Mouse (Mus musculus) stomach, embryonic 14.5 days (tissue): ENCODE data around the gene Ncapd3. TPM values are rescaled to one million over a fixed set of nuclear protein-coding genes. Genes with fewer than 3 reads are reported as not detected.

ENCODE experiments used
- ATAC-seq: fragments of 200-750 bp; cut with Nextera tagmentation; 2 replicates; pipeline ENCODE4 v1.8.0; 2017; ENCODE audit warnings: low read depth, moderate TSS enrichment; ENCODE audit not compliant: insufficient number of reproducible peaks, insufficient read depth, low FRiP score
- H3K27ac ChIP-seq: fragments of 300-500 bp; sonication (generic); 2 replicates; pipeline ENCODE4 v1.5.1; 2014; ENCODE audit warnings: mild to moderate bottlenecking, low read length, moderate library complexity, mixed read lengths
- H3K27me3 ChIP-seq: fragments of 300-500 bp; sonication (generic); 2 replicates; pipeline ENCODE4 v1.6.1; 2014; ENCODE audit warnings: low read length, control low read depth, mixed read lengths; ENCODE audit not compliant: control insufficient read depth, insufficient read depth
- H3K36me3 ChIP-seq: fragments of 300-500 bp; sonication (generic); 2 replicates; pipeline ENCODE4 v1.6.1; 2014; ENCODE audit warnings: mild to moderate bottlenecking, control low read depth, low read length, moderate library complexity, mixed read lengths; ENCODE audit not compliant: control insufficient read depth, insufficient read depth
- H3K4me1 ChIP-seq: fragments of 300-500 bp; sonication (generic); 2 replicates; pipeline ENCODE4 v1.6.1; 2014; ENCODE audit warnings: low read length, control low read depth, mixed read lengths; ENCODE audit not compliant: control insufficient read depth, insufficient read depth
- H3K4me2 ChIP-seq: fragments of 300-500 bp; sonication (generic); replicated peaks from 2 replicates; pipeline ENCODE4 v1.6.1; 2014; ENCODE audit warnings: low read depth, low read length, control low read depth
- H3K4me3 ChIP-seq: fragments of 300-500 bp; sonication (generic); 2 replicates; pipeline ENCODE4 v1.5.1; 2014; ENCODE audit warnings: low read depth, low read length, control low read depth
- H3K9ac ChIP-seq: fragments of 300-500 bp; sonication (generic); replicated peaks from 2 replicates; pipeline ENCODE4 v1.6.1; 2014; ENCODE audit warnings: low read depth, mild to moderate bottlenecking, control low read depth, low read length, moderate library complexity, mixed read lengths
- H3K9me3 ChIP-seq: fragments of 300-500 bp; sonication (generic); 2 replicates; pipeline ENCODE4 v1.6.1; 2016; ENCODE audit warnings: low read depth, low read length, control low read depth; ENCODE audit not compliant: control insufficient read depth
- WGBS: fragments of 180-500 bp; shearing (Covaris S2); extraction: QIAGEN DNeasy Blood & Tissue Kit; methylation state at CpG from one replicate; pipeline ENCODE4 v1.1.7; 2014; 5-methylcytosine and 5-hydroxymethylcytosine counted together
- polyA plus RNA-seq: library from polyadenylated mRNA; unstranded; fragments of >200 nt; fragmentation: Nextera tagmentation; extraction: Ambion mirVana; gene quantifications from 2 replicates; pipeline ENCODE4 v1.2.1, GENCODE M21; 2014

The Ncapd3 gene
- polyA plus RNA-seq, 1 experiment from 2014 or later: 33.7 TPM

DNA sequence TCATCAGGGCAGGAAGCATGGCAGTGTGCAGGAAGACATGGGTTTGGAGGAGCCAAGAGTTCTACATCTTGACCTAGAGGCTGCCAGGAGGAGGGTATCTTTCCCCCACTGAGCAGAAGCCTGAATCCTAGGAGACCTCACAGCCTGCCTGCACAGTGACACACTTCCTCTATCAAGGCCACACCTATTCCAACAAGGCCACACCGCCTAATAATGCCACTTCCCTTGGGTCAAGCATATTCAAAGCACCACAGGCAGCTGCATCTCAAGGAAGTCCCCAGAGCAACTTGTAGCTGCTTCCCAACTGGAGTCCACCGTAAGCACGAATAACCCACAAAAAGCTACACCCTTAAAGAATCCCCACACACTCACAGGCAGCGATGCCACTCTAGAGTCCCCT, 92.1 kb downstream of the Ncapd3 start:
- Histone ChIP-seq H3K27ac (no peak overlapping the region), H3K36me3 (no peaks in the 10 kb centered on the region), H3K27me3 (no peaks in the 10 kb centered on the region), H3K9me3 (peaks cover 3% of the 10 kb centered on the region; the same call in 1 of the 2 replicates), H3K4me3 (no peak overlapping the region), H3K9ac (no peak overlapping the region), H3K4me2 (no peak overlapping the region), H3K4me1 (no peaks in the 10 kb centered on the region)
- no peak for ATAC-seq
- WGBS: 87% methylated on average over 4 of the region's 4 CpGs

DNA sequence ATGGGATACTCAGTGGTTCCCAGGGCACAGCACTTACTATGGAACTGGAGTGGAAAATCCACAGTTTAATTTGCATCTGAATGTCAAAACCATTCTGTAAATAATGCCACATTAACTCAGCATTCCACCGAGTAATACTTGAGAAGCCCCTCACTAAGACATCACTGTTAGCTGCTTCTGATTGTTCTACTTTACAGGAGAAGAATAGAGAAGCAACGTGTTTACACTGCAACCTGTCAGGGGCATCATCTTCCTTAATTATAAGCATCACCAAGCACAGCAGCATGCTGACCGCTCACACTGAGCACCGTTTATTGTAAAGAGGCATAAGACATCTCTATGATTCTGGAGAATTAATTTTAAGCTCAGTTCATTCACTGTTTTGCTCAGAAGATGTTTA, 93.0 kb downstream of the Ncapd3 start:
- Histone ChIP-seq H3K4me3 (no peak overlapping the region), H3K9me3 (peaks cover 5% of the 10 kb centered on the region; the same call in 1 of the 2 replicates), H3K27me3 (no peaks in the 10 kb centered on the region), H3K4me2 (no peak overlapping the region), H3K36me3 (no peaks in the 10 kb centered on the region), H3K27ac (no peak overlapping the region), H3K4me1 (no peaks in the 10 kb centered on the region), H3K9ac (no peak overlapping the region)
- ATAC-seq: no peak
- 76% methylated on average over 4 of the region's 4 CpGs for WGBS

DNA sequence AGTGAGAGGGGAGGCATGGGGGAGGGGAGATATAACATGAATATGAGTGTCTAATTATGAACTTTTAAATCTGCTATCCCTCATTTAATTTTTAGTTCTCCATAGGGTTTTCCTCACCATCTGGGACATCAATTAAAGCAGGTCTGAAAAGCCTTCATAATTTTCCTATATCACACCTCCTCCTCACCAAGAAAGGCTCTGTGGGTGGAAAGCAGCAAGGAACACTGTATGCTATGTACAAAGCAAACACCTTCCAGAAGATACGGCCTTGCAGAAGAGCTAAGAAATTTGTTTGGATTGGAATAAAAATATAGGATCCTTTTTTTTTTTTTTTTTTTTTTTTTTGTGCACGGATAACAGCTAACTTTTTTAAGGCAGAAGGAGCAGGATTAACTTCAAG, 94.0 kb downstream of the Ncapd3 start:
- no peak overlapping the region for H3K4me3 ChIP-seq
- H3K36me3 ChIP-seq: no peaks in the 10 kb centered on the region
- peaks cover 5% of the 10 kb centered on the region; the same call in 1 of the 2 replicates for H3K9me3 ChIP-seq
- H3K4me1 ChIP-seq: no peaks in the 10 kb centered on the region
- no peak overlapping the region for H3K9ac ChIP-seq
- ATAC-seq: no peak
- H3K27ac ChIP-seq: no peak overlapping the region
- no peaks in the 10 kb centered on the region for H3K27me3 ChIP-seq
- WGBS: 76% methylated on average over 2 of the region's 2 CpGs
- H3K4me2 ChIP-seq: no peak overlapping the region

DNA sequence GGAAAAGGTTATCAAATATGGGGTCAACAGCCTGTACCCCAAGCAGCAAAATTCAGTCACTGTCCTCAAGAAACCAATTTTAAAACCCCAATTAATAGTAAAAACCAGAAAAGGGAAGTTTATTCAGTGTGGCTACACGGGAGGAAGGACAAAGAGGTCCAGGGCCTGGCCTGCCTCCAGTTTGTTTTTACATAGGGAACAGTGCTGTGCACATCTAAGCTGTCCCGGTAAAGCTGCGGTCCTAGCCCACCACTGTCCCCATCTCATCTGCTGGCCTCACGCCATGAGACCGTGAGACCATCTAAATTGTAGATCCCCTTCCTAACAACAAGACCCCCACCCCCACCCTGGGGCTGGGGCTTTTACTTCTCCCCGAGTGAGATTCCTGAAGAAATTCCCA, 95.5 kb downstream of the Ncapd3 start:
- no peaks in the 10 kb centered on the region for H3K36me3 ChIP-seq
- H3K4me1 ChIP-seq: no peaks in the 10 kb centered on the region
- no peaks in the 10 kb centered on the region for H3K27me3 ChIP-seq
- no peak overlapping the region for H3K9ac ChIP-seq
- no peak overlapping the region for H3K27ac ChIP-seq
- H3K4me3 ChIP-seq: no peak overlapping the region
- H3K9me3 ChIP-seq: peaks cover 5% of the 10 kb centered on the region; the same call in 1 of the 2 replicates
- WGBS: 56% methylated on average over 6 of the region's 6 CpGs
- no peak overlapping the region for H3K4me2 ChIP-seq
- no peak for ATAC-seq

DNA sequence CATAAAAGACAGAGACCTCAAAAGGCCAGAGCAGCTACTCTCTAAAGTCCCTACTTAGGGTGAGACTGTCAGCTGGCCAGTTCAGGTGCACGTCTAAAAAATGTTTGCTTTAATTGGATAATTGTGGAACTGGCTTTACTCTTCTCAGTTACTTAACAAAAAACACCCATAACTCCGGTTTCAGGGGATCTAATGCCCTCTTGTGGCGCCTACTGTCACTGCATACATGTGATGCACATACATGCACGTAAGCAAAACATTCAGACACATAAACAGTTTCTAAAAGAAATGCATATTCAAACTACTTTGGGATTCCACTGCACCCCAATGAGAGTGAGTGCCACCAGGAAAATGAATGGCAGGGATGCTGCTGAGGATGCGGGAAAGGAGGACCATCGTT, 96.6 kb downstream of the Ncapd3 start:
- Histone ChIP-seq H3K9me3 (peaks cover 5% of the 10 kb centered on the region; the same call in 1 of the 2 replicates), H3K36me3 (no peaks in the 10 kb centered on the region), H3K4me2 (no peak overlapping the region), H3K4me3 (no peak overlapping the region), H3K27me3 (no peaks in the 10 kb centered on the region), H3K9ac (no peak overlapping the region), H3K4me1 (no peaks in the 10 kb centered on the region), H3K27ac (no peak overlapping the region)
- no peak for ATAC-seq
- WGBS: 88% methylated on average over 6 of the region's 6 CpGs

DNA sequence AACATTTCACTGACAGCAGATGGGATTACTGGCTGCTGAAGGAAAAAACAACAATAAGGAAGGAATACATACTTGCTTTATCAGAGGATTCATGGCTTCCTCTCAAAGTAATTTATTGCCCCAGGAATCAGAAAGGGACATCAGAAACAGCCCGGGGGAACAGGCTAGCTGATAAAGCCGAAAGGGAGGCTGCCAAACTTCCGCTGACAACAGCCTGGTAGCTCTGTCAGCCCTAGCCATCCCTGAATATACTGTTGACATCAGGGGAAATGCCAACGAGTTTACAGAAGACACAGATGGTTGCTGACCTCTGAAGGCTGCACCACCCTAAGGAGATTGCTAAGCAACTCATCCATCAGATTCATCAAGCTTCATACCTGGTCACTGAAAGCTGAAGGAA, 98.7 kb downstream of the Ncapd3 start:
- Histone ChIP-seq H3K27ac (no peak overlapping the region), H3K9me3 (peaks cover 5% of the 10 kb centered on the region; the same call in 1 of the 2 replicates), H3K4me3 (no peak overlapping the region), H3K9ac (no peak overlapping the region), H3K27me3 (no peaks in the 10 kb centered on the region), H3K4me2 (no peak overlapping the region), H3K36me3 (no peaks in the 10 kb centered on the region), H3K4me1 (no peaks in the 10 kb centered on the region)
- no peak for ATAC-seq
- 76% methylated on average over 4 of the region's 4 CpGs for WGBS

DNA sequence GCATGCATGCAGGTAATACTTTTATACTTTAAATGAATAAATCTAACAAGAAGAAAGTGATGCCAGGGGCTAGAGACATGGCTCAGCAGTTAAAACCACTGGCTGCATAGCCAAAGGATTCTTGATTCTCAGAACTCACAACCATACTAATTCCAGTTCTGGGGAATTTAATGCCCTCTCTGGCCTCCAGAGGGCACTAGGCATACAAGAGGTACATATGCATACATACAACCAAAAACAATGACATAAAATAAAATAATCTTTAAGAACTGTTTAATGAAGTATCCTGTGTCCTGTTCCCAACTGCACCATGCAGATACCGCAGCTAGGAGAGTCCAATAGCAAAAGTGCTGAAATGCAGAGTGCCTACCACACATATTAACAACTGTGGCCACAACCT, 104.4 kb downstream of the Ncapd3 start:
- Histone ChIP-seq H3K9me3 (no peaks in the 10 kb centered on the region), H3K36me3 (no peaks in the 10 kb centered on the region), H3K4me1 (no peaks in the 10 kb centered on the region), H3K27me3 (no peaks in the 10 kb centered on the region), H3K4me3 (no peak overlapping the region), H3K4me2 (no peak overlapping the region), H3K9ac (no peak overlapping the region), H3K27ac (no peak overlapping the region)
- no peak for ATAC-seq
- WGBS: 77% methylated on average over 1 of the region's 1 CpGs

DNA sequence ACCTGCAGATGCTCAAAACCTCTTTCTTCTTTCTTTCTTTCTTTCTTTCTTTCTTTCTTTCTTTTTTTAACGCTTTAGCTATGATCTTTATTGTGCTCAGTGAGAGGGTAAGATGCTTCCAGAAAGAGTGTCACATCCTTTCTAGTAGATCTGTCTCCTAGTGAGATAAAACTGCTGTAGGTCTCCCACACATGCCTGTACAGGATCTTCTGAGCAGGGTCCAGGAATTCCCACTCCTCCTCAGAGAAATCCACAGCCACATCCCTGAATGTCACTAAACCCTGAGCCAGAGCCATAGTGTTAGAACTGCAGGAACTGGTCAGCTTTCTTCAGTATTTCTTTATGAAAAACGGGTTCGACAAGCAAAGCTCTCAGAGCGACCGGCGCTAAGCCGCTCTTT, 105.4 kb downstream of the Ncapd3 start:
- no peak for ATAC-seq
- H3K9ac ChIP-seq: no peak overlapping the region
- H3K4me2 ChIP-seq: no peak overlapping the region
- no peaks in the 10 kb centered on the region for H3K27me3 ChIP-seq
- no peak overlapping the region for H3K4me3 ChIP-seq
- no peaks in the 10 kb centered on the region for H3K9me3 ChIP-seq
- 87% methylated on average over 7 of the region's 7 CpGs for WGBS
- no peak overlapping the region for H3K27ac ChIP-seq
- no peaks in the 10 kb centered on the region for H3K4me1 ChIP-seq
- H3K36me3 ChIP-seq: no peaks in the 10 kb centered on the region

DNA sequence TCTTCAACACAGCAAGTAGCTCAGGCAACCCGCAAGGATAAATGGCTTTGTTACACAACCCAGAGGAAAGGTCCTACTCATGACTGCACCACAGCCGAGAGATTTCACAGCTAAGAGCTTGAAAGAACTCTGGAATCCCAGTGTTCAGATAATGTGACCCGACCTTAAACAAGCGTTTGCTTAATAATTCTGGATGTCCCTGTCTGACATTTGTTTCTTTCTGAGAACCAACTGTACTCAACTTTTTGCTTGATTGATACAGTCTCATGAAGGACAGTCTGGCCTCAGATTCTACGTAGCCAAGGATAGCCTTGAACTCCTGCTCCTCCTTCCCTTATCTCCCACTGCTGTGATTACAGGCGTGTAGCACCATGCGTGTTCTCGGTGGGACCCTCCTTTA, 106.7 kb downstream of the Ncapd3 start:
- Histone ChIP-seq H3K9me3 (no peaks in the 10 kb centered on the region), H3K4me3 (no peak overlapping the region), H3K4me1 (no peaks in the 10 kb centered on the region), H3K36me3 (no peaks in the 10 kb centered on the region), H3K27me3 (no peaks in the 10 kb centered on the region), H3K9ac (no peak overlapping the region), H3K27ac (no peak overlapping the region), H3K4me2 (no peak overlapping the region)
- ATAC-seq: no peak
- WGBS: 71% methylated on average over 8 of the region's 8 CpGs
